Mouse (Mus musculus) spleen, adult 12 weeks (tissue): ENCODE data around the gene Cd55b.
A peak's percentile ranks its signal among the peaks of the same experiment; 100 is the strongest.
"Not testable (repeated sequence)": the region's sequence is repeated elsewhere in the genome, so short reads cannot be mapped to it uniquely, and the experiment has no call there.

Source experiments
- DNase-seq: peaks from one replicate; pipeline ENCODE4 v3.0.0; 2022; ENCODE audit warnings: low spot score

The Cd55b gene

DNA sequence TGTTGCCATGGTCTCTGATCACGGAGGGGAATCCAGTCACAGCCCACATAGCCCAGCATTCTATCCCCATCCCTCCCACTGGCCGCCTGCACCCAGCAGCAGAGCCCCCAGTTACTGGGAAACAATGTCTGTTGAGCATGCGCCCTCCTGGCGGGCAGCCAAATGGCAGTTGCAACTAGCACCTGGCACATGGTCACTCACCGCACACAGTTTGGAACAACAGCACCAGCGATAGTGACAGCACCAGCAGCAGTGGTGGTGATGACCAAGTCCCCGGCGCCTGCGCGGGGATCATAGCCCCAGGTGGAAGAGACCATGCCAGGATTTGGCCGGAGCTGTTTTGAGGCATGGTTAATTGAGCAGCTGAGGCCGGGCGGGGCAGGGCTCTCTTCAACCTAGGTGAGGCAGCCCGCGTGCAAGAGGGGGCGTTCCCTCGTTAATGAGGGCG lies at the start of gene Cd55b:
Gene Cd55b (minus strand): TSS at position 346 of the 448 bp plus-strand sequence.
- no peak for DNase-seq

GRCm38 (mm10) chr1:130470074-130470473 lies 47.3 kb upstream of the Cd55b start:
- no peak for DNase-seq

DNA sequence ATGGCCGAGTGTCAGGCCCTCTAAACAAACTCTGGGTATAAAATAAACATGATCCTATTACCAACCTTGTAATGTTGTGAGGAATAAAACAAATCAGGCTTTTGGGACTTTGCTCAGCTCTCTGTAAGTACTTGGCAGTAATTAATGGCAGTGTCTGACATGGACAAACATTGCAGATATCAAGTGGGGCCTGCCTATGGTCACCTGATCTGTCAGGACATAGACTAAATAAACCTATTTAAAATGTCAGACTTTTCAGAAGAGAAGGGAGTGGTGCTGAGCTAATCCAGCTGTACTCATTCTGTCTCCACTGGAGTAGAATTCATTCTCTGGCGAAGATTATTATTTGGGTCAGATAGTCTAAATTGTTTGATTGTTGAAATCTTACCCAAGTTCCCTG lies 44.6 kb upstream of the Cd55b start:
- DNase-seq: no peak

- no peak for DNase-seq
These were observed 41.4 kb upstream of the Cd55b start for GRCm38 (mm10) chr1:130464173-130464572.

DNA sequence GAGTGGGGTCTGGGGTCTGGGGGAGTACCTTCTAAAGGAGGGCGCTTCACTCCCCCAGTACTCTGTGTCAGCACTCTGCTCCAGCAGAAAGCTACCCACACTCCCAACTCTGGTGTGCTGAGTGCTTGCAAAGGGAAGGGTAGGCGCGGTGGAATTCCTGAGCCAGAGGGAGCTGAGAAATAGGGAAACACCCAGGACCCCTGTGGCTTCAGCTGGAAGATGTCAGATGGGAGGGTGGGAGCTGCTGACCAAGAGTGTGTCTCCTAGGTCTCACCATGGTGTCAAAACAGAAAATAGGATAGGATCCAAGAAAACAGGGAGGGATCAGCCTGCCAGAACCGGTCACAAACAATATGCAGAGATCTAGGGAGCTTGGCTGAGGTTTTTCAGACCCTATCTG lies 40.1 kb upstream of the Cd55b start:
- no peak for DNase-seq

DNA sequence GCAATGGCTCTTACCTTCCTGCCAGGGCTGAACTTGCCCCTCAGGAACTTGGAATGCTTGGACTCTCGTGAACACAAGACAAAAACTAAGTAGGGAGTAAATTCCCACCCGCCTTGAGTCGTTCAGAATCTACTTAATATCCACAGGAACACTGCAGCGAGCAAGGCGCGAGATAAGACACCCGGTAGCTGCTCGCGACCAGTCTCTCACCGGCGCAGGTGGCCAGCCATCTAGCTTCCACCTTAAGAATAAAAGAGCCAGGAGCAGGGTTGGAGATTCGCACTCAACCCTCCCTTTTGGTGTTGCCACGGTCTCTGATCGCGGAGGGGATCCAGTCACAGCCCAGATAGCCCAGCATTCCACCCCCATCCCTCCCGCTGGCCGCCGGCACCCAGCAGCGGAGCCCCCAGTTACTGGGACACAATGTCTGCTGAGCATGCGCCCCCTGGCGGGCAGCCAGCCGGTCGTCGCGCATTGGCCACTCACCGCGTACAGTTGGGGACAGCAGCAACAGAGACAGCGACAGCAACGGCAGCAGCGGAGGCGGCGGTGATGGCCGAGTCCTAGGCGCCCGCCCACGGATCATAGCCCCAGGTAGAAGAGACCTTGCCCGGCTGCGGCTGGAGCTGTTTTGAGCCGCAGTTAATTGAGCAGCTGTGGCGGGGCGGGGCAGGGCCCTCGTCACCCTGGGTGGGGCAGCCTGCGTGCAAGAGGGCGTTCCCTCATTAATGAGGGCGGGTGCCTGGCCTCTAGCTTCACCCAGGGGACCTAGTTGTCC lies 39.5 kb upstream of the Cd55b start, which contains the start of gene Cd55:
Gene Cd55 (minus strand): TSS at position 661 of the 778 bp plus-strand sequence.
- peak; percentile 93 for DNase-seq

DNA sequence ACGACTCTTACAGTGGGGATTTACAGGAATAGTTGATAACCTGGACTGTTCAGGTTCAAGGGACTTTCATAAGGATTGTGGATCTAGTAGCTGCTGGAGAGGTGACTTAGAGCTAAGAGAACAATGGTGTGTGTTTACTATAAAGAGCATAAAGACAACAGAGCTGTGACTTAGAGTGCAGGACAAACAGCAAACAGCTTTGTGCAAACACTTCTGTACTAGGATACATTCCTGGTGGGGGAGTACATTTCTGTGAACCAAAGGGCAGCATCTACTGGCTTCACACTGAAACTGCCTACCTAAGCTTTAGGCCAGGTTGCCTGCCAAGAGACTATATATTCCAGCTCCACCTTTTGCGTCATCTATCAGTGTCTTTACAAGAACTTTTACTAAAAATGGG lies 32.3 kb upstream of the Cd55b start:
- no peak for DNase-seq

- DNase-seq: not testable (repeated sequence)
These were observed 20.1 kb upstream of the Cd55b start for GRCm38 (mm10) chr1:130442930-130443329.

DNA sequence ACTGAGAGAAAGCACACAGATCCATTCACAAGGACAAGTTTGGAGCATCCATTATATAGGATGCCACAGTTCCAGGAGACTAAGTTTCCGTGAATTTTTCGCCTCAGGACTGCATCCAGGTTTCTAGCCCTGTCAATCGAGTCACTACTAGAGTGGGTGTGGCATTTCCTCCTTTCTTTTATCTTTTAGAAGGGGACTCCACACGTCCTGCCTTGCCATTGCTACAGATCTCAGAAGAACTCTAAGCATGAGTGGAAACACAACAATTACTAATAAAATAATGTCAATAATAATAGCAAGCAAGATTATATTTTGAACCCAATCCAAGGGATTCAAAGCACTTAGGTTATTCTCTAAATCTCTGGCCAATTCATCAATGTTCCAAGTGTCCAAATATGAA lies 8.1 kb upstream of the Cd55b start:
- no peak for DNase-seq

- not testable (repeated sequence) for DNase-seq
These were observed 5.9 kb upstream of the Cd55b start for GRCm38 (mm10) chr1:130428667-130429066.

GRCm38 (mm10) chr1:130427175-130427853 lies 4.5 kb upstream of the Cd55b start:
- not testable (repeated sequence) for DNase-seq

GRCm38 (mm10) chr1:130422033-130422432 lies 776 bp downstream of the Cd55b start:
- not testable (repeated sequence) for DNase-seq

DNA sequence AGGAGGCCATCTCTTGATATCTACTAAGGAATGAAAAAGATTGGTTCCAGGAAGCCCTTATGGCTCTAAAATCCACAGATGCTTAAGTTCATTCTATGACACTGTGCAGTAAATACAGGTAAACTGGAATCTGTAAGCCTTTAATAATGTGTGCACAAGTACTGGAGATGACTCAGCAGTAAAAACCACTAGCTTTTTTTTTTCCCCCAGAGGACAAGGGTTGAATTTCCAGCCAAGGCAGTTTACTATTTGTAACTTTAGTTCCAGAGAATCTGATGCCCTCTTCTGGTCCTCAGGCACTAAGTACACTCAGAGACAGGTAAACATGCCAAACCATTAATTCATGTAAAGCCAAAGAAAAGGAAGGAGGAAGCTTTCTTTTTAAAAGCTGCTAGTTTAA lies 25.7 kb downstream of the Cd55b start:
- DNase-seq: not testable (repeated sequence)

GRCm38 (mm10) chr1:130387282-130387681 lies 35.5 kb downstream of the Cd55b start:
- not testable (repeated sequence) for DNase-seq

DNA sequence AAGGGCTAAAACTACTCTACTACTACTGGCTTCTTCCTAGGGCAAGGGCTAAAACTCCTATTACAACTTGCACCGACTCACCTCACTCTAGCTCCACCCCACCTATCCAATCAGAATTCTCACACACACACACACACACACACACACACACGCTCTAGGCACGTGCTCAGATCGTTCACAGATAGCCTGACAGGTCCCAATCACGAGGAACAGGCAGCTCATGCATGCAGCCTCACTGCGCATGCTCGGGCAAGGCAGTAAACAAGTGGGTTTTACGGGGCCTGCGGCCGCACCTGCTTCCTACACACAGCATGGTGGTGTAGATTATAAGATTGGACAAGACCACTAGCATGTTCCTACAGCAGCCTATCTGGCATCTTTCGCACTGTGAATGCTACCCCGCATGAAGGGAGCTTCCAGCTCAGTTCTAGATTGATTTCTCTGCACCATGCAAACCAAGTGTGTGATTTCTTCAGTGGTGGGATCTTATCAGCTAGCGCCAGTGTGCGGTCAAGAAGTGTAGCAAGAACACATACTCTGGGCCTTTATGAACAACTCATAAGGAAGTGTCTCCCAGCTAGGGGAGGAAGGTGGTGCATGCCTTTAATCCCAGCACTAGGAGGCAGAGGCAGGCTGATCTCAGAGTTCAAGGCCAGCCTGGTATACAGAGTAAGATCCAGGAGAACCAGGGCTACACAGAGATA lies 44.9 kb downstream of the Cd55b start:
- DNase-seq: no peak

GRCm38 (mm10) chr1:130374173-130374785 lies 48.5 kb downstream of the Cd55b start:
- DNase-seq: no peak

DNA sequence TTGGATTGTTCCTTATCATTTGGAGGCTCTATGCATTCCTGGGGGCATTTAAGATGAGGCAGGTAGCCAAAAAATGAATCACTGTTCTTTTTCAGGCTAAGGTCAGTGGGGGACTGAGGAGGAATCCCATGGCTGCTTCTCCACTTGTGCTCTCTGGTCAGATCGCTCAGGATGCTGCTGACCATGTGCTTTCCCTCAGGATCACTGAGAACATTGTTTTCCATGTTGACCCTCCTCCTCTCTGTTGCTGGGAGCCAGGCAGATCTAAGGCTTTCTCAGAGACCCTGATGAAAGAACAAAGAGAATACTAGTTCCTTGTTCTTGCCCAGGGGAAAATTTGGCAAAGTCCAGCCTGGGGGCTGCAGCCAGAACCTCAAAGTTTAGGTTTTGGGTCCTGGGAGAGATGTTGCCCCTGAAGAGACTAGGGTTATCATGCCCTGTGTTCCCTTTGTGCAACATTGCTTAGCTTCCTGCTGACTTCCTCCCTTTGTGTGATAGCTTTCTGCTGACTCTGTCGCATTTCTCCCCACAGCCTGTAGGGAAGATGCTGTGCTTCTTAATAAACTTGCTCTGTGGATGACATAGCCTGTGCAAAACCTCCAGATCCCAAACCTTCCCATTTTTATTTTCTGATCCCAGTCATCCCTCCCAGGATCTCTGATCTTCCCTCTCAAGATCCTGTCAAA lies 49.3 kb downstream of the Cd55b start:
- DNase-seq: no peak

- no peak for DNase-seq
These were observed 50.8 kb downstream of the Cd55b start for GRCm38 (mm10) chr1:130371895-130372528.

GRCm38 (mm10) chr1:130371291-130371690 lies 51.5 kb downstream of the Cd55b start:
- DNase-seq: no peak

DNA sequence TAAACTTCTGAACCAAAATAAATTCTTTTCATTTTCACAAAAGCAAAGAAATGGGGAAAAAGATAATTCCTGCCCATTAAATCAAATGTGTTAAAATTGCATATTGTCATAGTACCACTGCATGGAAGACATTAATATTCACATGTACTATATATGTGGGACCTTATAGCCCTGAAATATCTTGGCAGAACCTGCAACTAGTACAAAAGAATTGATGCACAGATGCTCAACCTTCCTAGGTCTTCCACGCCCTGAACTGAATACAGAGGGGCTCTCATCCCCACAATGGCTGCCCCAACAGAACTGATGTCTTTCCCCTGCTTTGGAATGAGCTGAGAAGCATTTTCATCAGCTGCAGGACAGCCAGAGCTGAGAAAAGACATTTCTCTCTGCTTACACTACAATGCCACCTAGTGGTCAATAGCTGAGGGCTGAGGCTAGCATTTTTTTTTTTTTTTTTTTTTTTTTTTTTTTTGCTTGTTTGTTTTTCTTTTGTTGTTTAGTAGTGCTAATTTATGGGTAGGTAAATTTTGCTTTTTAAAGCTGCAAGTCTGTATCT lies 72.7 kb downstream of the Cd55b start:
- DNase-seq: no peak

DNA sequence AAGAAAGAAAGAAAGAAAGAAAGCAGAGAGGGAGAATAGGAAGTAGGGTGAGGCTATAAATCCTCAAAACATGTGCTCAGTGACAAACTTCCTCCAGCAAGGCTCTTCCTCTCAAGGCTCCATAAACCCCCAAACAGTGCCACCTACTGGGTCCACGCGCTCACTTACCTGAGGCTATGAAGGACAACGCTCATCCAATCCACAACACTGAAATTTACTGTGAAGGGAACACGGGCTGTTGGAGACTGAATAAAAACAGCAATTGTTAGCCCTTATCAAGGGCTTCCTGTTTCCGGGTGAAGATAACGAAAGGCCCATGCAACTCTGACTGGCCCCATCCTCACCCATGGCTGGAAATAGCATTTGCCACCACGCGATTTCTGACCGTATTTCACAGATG lies 80.4 kb downstream of the Cd55b start:
- no peak for DNase-seq
